Mouse (Mus musculus) midbrain, embryonic 10.5 days (tissue): ENCODE results near the gene Rps6kc1. TPM values are rescaled to one million over a fixed set of nuclear protein-coding genes. Genes with fewer than 3 reads are reported as not detected.
A peak's percentile ranks its signal among the peaks of the same experiment; 100 is the strongest.

Source experiments
- DNase-seq: peaks from one replicate; pipeline ENCODE4 v3.0.0-alpha.2; 2017; ENCODE audit warnings: low spot score
- H3K27ac ChIP-seq: fragments of 300-500 bp; sonication (generic); replicated peaks from 2 replicates; pipeline ENCODE4 v1.5.1; 2016; ENCODE audit warnings: mild to moderate bottlenecking
- H3K27me3 ChIP-seq: fragments of 300-500 bp; sonication (generic); 2 replicates; pipeline ENCODE4 v1.6.1; 2016; ENCODE audit warnings: low read depth, mild to moderate bottlenecking; ENCODE audit not compliant: poor library complexity, severe bottlenecking
- H3K36me3 ChIP-seq: fragments of 300-500 bp; sonication (generic); 2 replicates; pipeline ENCODE4 v1.6.1; 2016; ENCODE audit warnings: mild to moderate bottlenecking, moderate library complexity
- H3K4me1 ChIP-seq: fragments of 300-500 bp; sonication (generic); 2 replicates; pipeline ENCODE4 v1.6.1; 2016
- H3K4me3 ChIP-seq: fragments of 300-500 bp; sonication (generic); 2 replicates; pipeline ENCODE4 v1.5.1; 2016; ENCODE audit warnings: mild to moderate bottlenecking, moderate library complexity
- H3K9me3 ChIP-seq: fragments of 300-500 bp; sonication (generic); replicated peaks from 2 replicates; pipeline ENCODE4 v1.6.1; 2016; ENCODE audit warnings: mild to moderate bottlenecking
- WGBS: fragments of 180-500 bp; shearing (Covaris S2); methylation state at CpG from one replicate; pipeline ENCODE4 v1.1.7; 2016; 5-methylcytosine and 5-hydroxymethylcytosine counted together
- polyA plus RNA-seq: library from polyadenylated mRNA; unstranded; fragments of >200 nt; fragmentation: Nextera tagmentation; extraction: Ambion mirVana; gene quantifications from 2 replicates; pipeline ENCODE4 v1.2.1, GENCODE M21; 2016

Rps6kc1 gene
- polyA plus RNA-seq, 1 experiment from 2014 or later: 16.2 TPM

- 80% methylated on average over 11 of the region's 11 CpGs for WGBS
These were observed 62.3 kb downstream of the Rps6kc1 start for GRCm38 (mm10) chr1:190849162-190849865.

DNA sequence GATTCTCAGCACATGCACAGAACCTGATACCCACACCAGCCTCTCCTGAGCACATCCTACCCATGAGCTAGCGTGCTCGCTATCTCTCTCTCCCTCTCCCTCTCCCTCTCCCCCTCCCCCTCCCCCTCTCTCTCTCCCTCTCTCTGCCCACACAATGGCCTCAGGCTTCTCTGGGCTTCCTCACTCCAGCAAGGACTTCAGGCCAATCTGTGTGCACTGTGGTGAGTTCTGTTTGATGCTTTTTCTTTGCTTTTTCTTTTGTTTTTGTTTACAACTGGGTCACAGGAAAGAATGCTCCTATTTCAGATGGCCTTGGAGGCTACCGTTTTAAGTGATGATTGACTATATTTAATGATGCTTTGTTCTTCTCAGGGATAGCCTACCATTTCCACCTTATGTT, 62.9 kb downstream of the Rps6kc1 start:
- H3K4me3 ChIP-seq: no peak overlapping the region
- peak overlapping the region; percentile 46; the same call in 1 of the 2 replicates for H3K27ac ChIP-seq
- peaks cover 9% of the 10 kb centered on the region for H3K4me1 ChIP-seq
- H3K36me3 ChIP-seq: peaks cover 9% of the 10 kb centered on the region; the same call in 1 of the 2 replicates
- no peaks in the 10 kb centered on the region; the same call in 1 of the 2 replicates for H3K9me3 ChIP-seq
- WGBS: 78% methylated on average over 3 of the region's 3 CpGs
- no peaks in the 10 kb centered on the region for H3K27me3 ChIP-seq
- no peak for DNase-seq

More at GRCm38 (mm10) chr1:190849162-190849865, 62.3 kb downstream of the Rps6kc1 start:
- DNase-seq: no peak
- no peaks in the 10 kb centered on the region; the same call in 1 of the 2 replicates for H3K9me3 ChIP-seq
- H3K27me3 ChIP-seq: no peaks in the 10 kb centered on the region
- H3K4me1 ChIP-seq: peaks cover 9% of the 10 kb centered on the region
- H3K4me3 ChIP-seq: no peak overlapping the region
- 0 out of 2 replicates have a peak, but pooled peaks cover 5% of the 10 kb centered on the region for H3K36me3 ChIP-seq
- H3K27ac ChIP-seq: no peak overlapping the region; the same call in 1 of the 2 replicates

- Histone ChIP-seq H3K27me3 (no peaks in the 10 kb centered on the region), H3K4me3 (no peak overlapping the region), H3K36me3 (peaks cover 23% of the 10 kb centered on the region), H3K27ac (no peak overlapping the region), H3K4me1 (peaks cover 9% of the 10 kb centered on the region), H3K9me3 (no peaks in the 10 kb centered on the region; the same call in 1 of the 2 replicates)
- 82% methylated on average over 3 of the region's 3 CpGs for WGBS
- DNase-seq: no peak
These were observed 64.6 kb downstream of the Rps6kc1 start for GRCm38 (mm10) chr1:190846956-190847355.

GRCm38 (mm10) chr1:190846074-190846730, 65.4 kb downstream of the Rps6kc1 start:
- H3K4me1 ChIP-seq: peaks cover 9% of the 10 kb centered on the region
- no peak overlapping the region for H3K4me3 ChIP-seq
- WGBS: 93% methylated on average over 11 of the region's 11 CpGs
- H3K36me3 ChIP-seq: peaks cover 31% of the 10 kb centered on the region
- H3K27me3 ChIP-seq: no peaks in the 10 kb centered on the region
- no peaks in the 10 kb centered on the region for H3K9me3 ChIP-seq
- no peak for DNase-seq
- no peak overlapping the region for H3K27ac ChIP-seq

DNA sequence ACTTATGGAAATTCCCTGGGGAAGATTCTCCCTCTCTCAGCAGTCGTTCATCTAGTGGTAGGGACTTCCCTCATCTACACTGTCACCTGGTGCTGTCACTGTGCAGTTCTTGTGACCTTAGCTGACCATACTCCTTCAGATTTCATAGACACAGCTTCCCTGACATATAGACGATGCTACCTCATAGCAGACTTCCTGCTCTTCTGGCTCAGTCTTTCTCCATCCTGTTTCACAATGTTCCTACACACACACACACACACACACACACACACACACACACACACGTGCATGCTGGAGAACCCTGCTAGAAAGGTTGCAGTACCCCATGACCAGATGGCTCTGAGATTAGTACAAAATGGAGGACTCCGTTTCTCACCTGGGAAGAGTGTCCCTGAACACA, 66.2 kb downstream of the Rps6kc1 start:
- peaks cover 9% of the 10 kb centered on the region for H3K4me1 ChIP-seq
- H3K36me3 ChIP-seq: peaks cover 32% of the 10 kb centered on the region
- no peaks in the 10 kb centered on the region for H3K9me3 ChIP-seq
- H3K4me3 ChIP-seq: no peak overlapping the region
- 92% methylated on average over 4 of the region's 4 CpGs for WGBS
- no peak for DNase-seq
- H3K27me3 ChIP-seq: no peaks in the 10 kb centered on the region
- no peak overlapping the region for H3K27ac ChIP-seq

DNA sequence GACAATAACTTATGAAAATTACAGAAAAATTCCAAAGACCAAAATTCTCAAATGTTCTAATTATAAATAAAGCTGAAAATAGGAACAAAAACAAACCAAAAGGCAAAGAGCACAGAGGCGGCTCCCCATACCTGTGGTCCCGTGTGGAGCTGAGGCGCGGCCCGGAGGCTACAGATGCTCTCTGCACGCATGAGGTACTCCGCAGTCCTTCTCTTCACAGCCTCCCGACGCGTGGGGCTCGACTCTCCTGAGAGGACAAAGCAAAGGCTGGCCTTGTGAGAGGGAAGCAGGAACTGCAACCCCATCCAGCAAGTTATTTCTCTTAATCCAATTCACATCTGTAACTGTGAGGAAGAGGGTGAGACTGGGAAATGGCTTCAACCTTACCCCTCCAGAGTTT, 67.2 kb downstream of the Rps6kc1 start:
- Histone ChIP-seq H3K36me3 (peaks cover 32% of the 10 kb centered on the region), H3K9me3 (no peaks in the 10 kb centered on the region), H3K4me1 (peaks cover 15% of the 10 kb centered on the region), H3K27me3 (no peaks in the 10 kb centered on the region), H3K4me3 (no peak overlapping the region), H3K27ac (no peak overlapping the region)
- no peak for DNase-seq
- WGBS: 88% methylated on average over 11 of the region's 11 CpGs

- no peaks in the 10 kb centered on the region for H3K27me3 ChIP-seq
- H3K9me3 ChIP-seq: no peaks in the 10 kb centered on the region
- no peak for DNase-seq
- 86% methylated on average over 2 of the region's 2 CpGs for WGBS
- H3K4me1 ChIP-seq: peaks cover 6% of the 10 kb centered on the region; the same call in 1 of the 2 replicates
- H3K4me3 ChIP-seq: no peak overlapping the region
- H3K27ac ChIP-seq: no peak overlapping the region
- H3K36me3 ChIP-seq: peaks cover 9% of the 10 kb centered on the region; the same call in 1 of the 2 replicates
These were observed 75.5 kb downstream of the Rps6kc1 start for GRCm38 (mm10) chr1:190836046-190836445.

GRCm38 (mm10) chr1:190834201-190834907, 77.2 kb downstream of the Rps6kc1 start:
- no peak overlapping the region for H3K4me3 ChIP-seq
- H3K36me3 ChIP-seq: peaks cover 13% of the 10 kb centered on the region; the same call in 1 of the 2 replicates
- WGBS: 77% methylated on average over 7 of the region's 7 CpGs
- H3K27ac ChIP-seq: no peak overlapping the region
- no peaks in the 10 kb centered on the region for H3K9me3 ChIP-seq
- no peaks in the 10 kb centered on the region for H3K4me1 ChIP-seq
- no peaks in the 10 kb centered on the region for H3K27me3 ChIP-seq
- DNase-seq: no peak

DNA sequence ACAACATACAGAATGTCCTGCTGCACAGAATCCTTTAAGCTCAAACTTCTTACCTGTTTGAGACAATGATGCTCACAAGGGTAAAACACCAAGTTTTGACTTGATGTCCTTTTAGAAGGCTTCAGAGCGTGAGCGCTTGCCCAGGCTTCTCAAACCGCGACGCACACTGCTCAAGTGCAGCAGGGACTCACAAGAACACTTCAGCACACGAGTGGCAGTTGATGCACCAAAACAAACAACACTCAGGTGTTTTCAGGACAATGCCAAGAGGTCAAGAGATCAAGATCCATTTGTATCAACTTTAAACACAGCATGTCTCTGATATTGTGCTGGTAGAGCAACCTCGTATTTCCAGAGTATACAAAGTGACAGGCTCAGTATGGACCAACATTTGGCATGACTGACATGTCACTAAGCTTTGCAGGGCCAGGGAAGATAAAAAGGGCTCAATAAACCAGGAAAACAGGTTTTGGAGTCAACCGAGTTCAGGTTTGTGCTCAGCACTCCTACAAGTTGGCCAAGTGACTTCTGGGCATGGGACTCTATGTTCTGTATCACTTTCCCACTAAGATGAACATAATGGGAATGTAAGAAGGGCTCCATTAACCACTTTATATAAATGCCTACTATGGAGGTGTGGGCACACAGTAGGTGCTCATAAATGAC, 78.5 kb downstream of the Rps6kc1 start:
- Histone ChIP-seq H3K36me3 (peaks cover 13% of the 10 kb centered on the region; the same call in 1 of the 2 replicates), H3K27me3 (no peaks in the 10 kb centered on the region), H3K9me3 (no peaks in the 10 kb centered on the region), H3K4me1 (no peaks in the 10 kb centered on the region), H3K4me3 (no peak overlapping the region), H3K27ac (no peak overlapping the region)
- no peak for DNase-seq
- WGBS: 91% methylated on average over 8 of the region's 8 CpGs

GRCm38 (mm10) chr1:190831839-190832497, 79.6 kb downstream of the Rps6kc1 start:
- no peaks in the 10 kb centered on the region for H3K27me3 ChIP-seq
- WGBS: 66% methylated on average over 10 of the region's 10 CpGs
- H3K4me3 ChIP-seq: no peak overlapping the region
- no peak overlapping the region for H3K27ac ChIP-seq
- H3K9me3 ChIP-seq: no peaks in the 10 kb centered on the region
- H3K4me1 ChIP-seq: no peaks in the 10 kb centered on the region
- H3K36me3 ChIP-seq: peaks cover 15% of the 10 kb centered on the region; the same call in 1 of the 2 replicates
- peak; percentile 25 for DNase-seq

DNA sequence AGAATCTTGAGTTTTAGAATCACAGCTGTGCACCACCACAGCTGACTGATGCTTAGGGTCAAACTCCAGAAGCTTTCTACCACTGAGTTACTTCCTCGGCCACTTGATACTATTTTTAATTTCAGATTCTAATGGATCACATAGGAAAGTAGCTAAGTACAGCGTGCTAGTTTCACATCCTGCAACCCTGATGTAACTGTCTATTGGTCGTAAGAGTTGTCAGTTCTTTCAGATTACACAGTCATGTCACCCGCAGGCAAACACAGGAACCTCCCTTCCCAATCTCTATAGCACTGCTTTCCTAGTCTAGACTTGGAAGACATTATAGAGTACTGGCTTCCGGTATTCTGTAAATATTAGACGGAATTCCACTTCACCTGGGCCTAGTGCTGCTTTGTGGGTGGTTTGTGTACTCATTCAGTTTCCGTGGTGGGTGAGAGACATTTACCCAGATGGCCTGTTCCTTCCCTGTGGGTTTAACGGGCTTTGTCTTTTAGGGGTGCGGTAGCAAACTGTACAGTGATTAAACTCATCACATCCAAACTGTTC, 85.0 kb downstream of the Rps6kc1 start:
- Histone ChIP-seq H3K4me1 (no peaks in the 10 kb centered on the region), H3K27me3 (no peaks in the 10 kb centered on the region), H3K36me3 (peaks cover 10% of the 10 kb centered on the region; the same call in 1 of the 2 replicates), H3K9me3 (no peaks in the 10 kb centered on the region), H3K27ac (no peak overlapping the region), H3K4me3 (no peak overlapping the region)
- DNase-seq: no peak
- 92% methylated on average over 9 of the region's 9 CpGs for WGBS
